Mouse (Mus musculus) A20 (cell line): Measurements from ENCODE around the gene Aicda.
"Not testable (repeated sequence)": the region's sequence is repeated elsewhere in the genome, so short reads cannot be mapped to it uniquely, and the experiment has no call there.

Experiments
- DNase-seq: peaks from one replicate; pipeline ENCODE4 v3.0.0-alpha.2; 2011; ENCODE audit warnings: low read depth, low spot score

Aicda gene

GRCm38 (mm10) chr6:122554102-122554501, 501 bp downstream of the Aicda start:
- no peak for DNase-seq

- peak; percentile 91 for DNase-seq
These were observed 1.7 kb downstream of the Aicda start for GRCm38 (mm10) chr6:122555266-122555665.

- DNase-seq = peak; percentile 95
These were observed 3.5 kb downstream of the Aicda start for GRCm38 (mm10) chr6:122556959-122557561.

GRCm38 (mm10) chr6:122560427-122560826, 6.8 kb downstream of the Aicda start:
- peak; percentile 90 for DNase-seq

GRCm38 (mm10) chr6:122561005-122561404, 7.4 kb downstream of the Aicda start:
- no peak for DNase-seq

- peak; percentile 70 for DNase-seq
These were observed 8.9 kb downstream of the Aicda start for GRCm38 (mm10) chr6:122562463-122562862.

GRCm38 (mm10) chr6:122565070-122565784, 11.6 kb downstream of the Aicda start:
- DNase-seq = peak; percentile 39

- peak; percentile 52 for DNase-seq
These were observed 15.5 kb downstream of the Aicda start for GRCm38 (mm10) chr6:122569113-122569512.

- DNase-seq = no peak
These were observed 16.2 kb downstream of the Aicda start for GRCm38 (mm10) chr6:122569762-122570161.

GRCm38 (mm10) chr6:122570695-122571616, 17.4 kb downstream of the Aicda start:
- DNase-seq = peak; percentile 90

- DNase-seq = no peak
These were observed 18.0 kb downstream of the Aicda start for GRCm38 (mm10) chr6:122571617-122571959.

GRCm38 (mm10) chr6:122575037-122575436, 21.4 kb downstream of the Aicda start:
- not testable (repeated sequence) for DNase-seq

- DNase-seq = peak; percentile 51
These were observed 23.4 kb downstream of the Aicda start for GRCm38 (mm10) chr6:122577030-122577429.

- DNase-seq = no peak
These were observed 25.5 kb downstream of the Aicda start for GRCm38 (mm10) chr6:122579086-122579485.

GRCm38 (mm10) chr6:122591027-122591758, 37.6 kb downstream of the Aicda start:
- DNase-seq = no peak

GRCm38 (mm10) chr6:122592905-122593304, 39.3 kb downstream of the Aicda start:
- DNase-seq = peak; percentile 36

GRCm38 (mm10) chr6:122595637-122596036, 42.0 kb downstream of the Aicda start:
- no peak for DNase-seq

- DNase-seq = no peak
These were observed 43.0 kb downstream of the Aicda start for GRCm38 (mm10) chr6:122596608-122597007.

GRCm38 (mm10) chr6:122598014-122598413, 44.4 kb downstream of the Aicda start:
- DNase-seq = peak; percentile 80

GRCm38 (mm10) chr6:122598436-122598835, 44.8 kb downstream of the Aicda start:
- DNase-seq = peak; percentile 67

- DNase-seq = peak; percentile 84
These were observed 45.6 kb downstream of the Aicda start for GRCm38 (mm10) chr6:122599054-122599737.
